Mouse (Mus musculus) erythroblast, embryonic 14.5 days (primary cell): Measurements from ENCODE around the gene Map2k5. TPM values are rescaled to one million over a fixed set of nuclear protein-coding genes. Genes with fewer than 3 reads are reported as not detected.

Experiments
- H3K27me3 ChIP-seq: 2 replicates; pipeline ENCODE4 v1.6.1; 2012; ENCODE audit warnings: inconsistent platforms; ENCODE audit not compliant: control insufficient read depth
- H3K36me3 ChIP-seq: 2 replicates; pipeline ENCODE4 v1.6.1; 2012; ENCODE audit warnings: mild to moderate bottlenecking, inconsistent platforms; ENCODE audit not compliant: control insufficient read depth
- H3K4me1 ChIP-seq: 2 replicates; pipeline ENCODE4 v1.6.1; 2012; ENCODE audit warnings: inconsistent platforms; ENCODE audit not compliant: control insufficient read depth
- H3K4me3 ChIP-seq: replicated peaks from 2 replicates; pipeline ENCODE3; 2012; ENCODE audit warnings: moderate library complexity, mild to moderate bottlenecking, inconsistent platforms
- H3K9me3 ChIP-seq: 2 replicates; pipeline ENCODE4 v1.6.1; 2012; ENCODE audit warnings: low read length, inconsistent platforms, mixed read lengths; ENCODE audit not compliant: control insufficient read depth
- GATA1 ChIP-seq: IDR thresholded peaks from 2 replicates; pipeline ENCODE4 v1.6.1; 2012; ENCODE audit warnings: low read length, inconsistent platforms, mixed read lengths
- TAL1 ChIP-seq: IDR thresholded peaks from 3 replicates; pipeline ENCODE4 v1.6.1; 2012; ENCODE audit warnings: low read length, inconsistent platforms, mixed read lengths
- polyA plus RNA-seq: library from polyadenylated mRNA; stranded (reverse); fragments of >175 nt; gene quantifications from 2 replicates; pipeline ENCODE4 v1.2.3, GENCODE M21; 2012

Map2k5 gene
- polyA plus RNA-seq = 1.1 and 1.4 TPM in 2 replicates

- H3K9me3 ChIP-seq = no peaks in the 10 kb centered on the region
- no peaks in the 10 kb centered on the region for H3K27me3 ChIP-seq
- peaks cover 17% of the 10 kb centered on the region for H3K36me3 ChIP-seq
- H3K4me3 ChIP-seq = peak within 1 kb of the TSS; percentile 83
- no peak for TF ChIP-seq TAL1
- no peak for TF ChIP-seq GATA1
- H3K4me1 ChIP-seq = peaks cover 41% of the 10 kb centered on the region
Observed at GRCm38 (mm10) chr9:63377270-63378142, at the start of gene Map2k5. Gene Map2k5, minus strand, starts transcription at chr9:63377902.

- TF ChIP-seq TAL1 = no peak
- TF ChIP-seq GATA1 = no peak
- Histone ChIP-seq H3K27me3 (no peaks in the 10 kb centered on the region), H3K9me3 (no peaks in the 10 kb centered on the region), H3K4me1 (no peaks in the 10 kb centered on the region), H3K4me3 (no peak overlapping the region), H3K36me3 (no peaks in the 10 kb centered on the region)
Observed at GRCm38 (mm10) chr9:63421096-63421736, 43.5 kb upstream of the Map2k5 start.

- Histone ChIP-seq H3K4me3 (no peak overlapping the region), H3K4me1 (no peaks in the 10 kb centered on the region), H3K36me3 (no peaks in the 10 kb centered on the region), H3K9me3 (no peaks in the 10 kb centered on the region), H3K27me3 (no peaks in the 10 kb centered on the region)
- TF ChIP-seq GATA1 (no peak), TAL1 (no peak)
Observed at GRCm38 (mm10) chr9:63420396-63420795, 42.7 kb upstream of the Map2k5 start.

GRCm38 (mm10) chr9:63400176-63400575, 22.5 kb upstream of the Map2k5 start:
- TF ChIP-seq GATA1 (no peak), TAL1 (no peak)
- H3K9me3 ChIP-seq = no peaks in the 10 kb centered on the region
- peaks cover 2% of the 10 kb centered on the region for H3K36me3 ChIP-seq
- H3K4me3 ChIP-seq = no peak overlapping the region
- H3K27me3 ChIP-seq = no peaks in the 10 kb centered on the region
- H3K4me1 ChIP-seq = peaks cover 27% of the 10 kb centered on the region

GRCm38 (mm10) chr9:63399463-63399815, 21.7 kb upstream of the Map2k5 start:
- H3K4me3 ChIP-seq = peak overlapping the region; percentile 97
- H3K27me3 ChIP-seq = no peaks in the 10 kb centered on the region
- H3K4me1 ChIP-seq = peaks cover 27% of the 10 kb centered on the region
- TF ChIP-seq GATA1 (no peak), TAL1 (no peak)
- H3K36me3 ChIP-seq = peaks cover 2% of the 10 kb centered on the region
- H3K9me3 ChIP-seq = no peaks in the 10 kb centered on the region

GRCm38 (mm10) chr9:63398611-63399462, 21.1 kb upstream of the Map2k5 start, which contains the start of gene 2300009A05Rik:
Gene 2300009A05Rik, minus strand, starts transcription at chr9:63399246.
- Histone ChIP-seq H3K4me3 (peak within 1 kb of the TSS; percentile 97), H3K9me3 (no peaks in the 10 kb centered on the region), H3K36me3 (peaks cover 2% of the 10 kb centered on the region), H3K4me1 (peaks cover 27% of the 10 kb centered on the region), H3K27me3 (no peaks in the 10 kb centered on the region)
- TF ChIP-seq TAL1 (no peak), GATA1 (no peak)

- Histone ChIP-seq H3K36me3 (peaks cover 2% of the 10 kb centered on the region), H3K4me1 (peaks cover 27% of the 10 kb centered on the region), H3K27me3 (no peaks in the 10 kb centered on the region), H3K9me3 (no peaks in the 10 kb centered on the region), H3K4me3 (no peak overlapping the region)
- TF ChIP-seq TAL1 = no peak
- TF ChIP-seq GATA1 = no peak
Observed at GRCm38 (mm10) chr9:63395612-63396011, 17.9 kb upstream of the Map2k5 start.

GRCm38 (mm10) chr9:63391307-63391706, 13.6 kb upstream of the Map2k5 start:
- Histone ChIP-seq H3K36me3 (peaks cover 2% of the 10 kb centered on the region), H3K4me1 (peaks cover 3% of the 10 kb centered on the region), H3K9me3 (no peaks in the 10 kb centered on the region), H3K4me3 (no peak overlapping the region), H3K27me3 (no peaks in the 10 kb centered on the region)
- TF ChIP-seq TAL1 = no peak
- TF ChIP-seq GATA1 = no peak

GRCm38 (mm10) chr9:63382761-63383160, 5.1 kb upstream of the Map2k5 start:
- TF ChIP-seq TAL1 (no peak), GATA1 (no peak)
- peaks cover 25% of the 10 kb centered on the region for H3K4me1 ChIP-seq
- no peaks in the 10 kb centered on the region for H3K36me3 ChIP-seq
- no peak overlapping the region for H3K4me3 ChIP-seq
- H3K27me3 ChIP-seq = no peaks in the 10 kb centered on the region
- no peaks in the 10 kb centered on the region for H3K9me3 ChIP-seq
